Mouse (Mus musculus): ENCODE data around the gene Tcf20. TPM values are rescaled to one million over a fixed set of nuclear protein-coding genes. Genes with fewer than 3 reads are reported as not detected.

Gene Tcf20
- polyA plus RNA-seq, 1 experiment from 2014 or later, result 7.3 TPM

GRCm38 (mm10) chr15:82863674-82864073 is 124.0 kb downstream of the Tcf20 start:
- H3K27me3 ChIP-seq (ENCODE audit: insufficient read depth, low read length), result no peaks in the 10 kb centered on the region
- H3K27ac ChIP-seq (ENCODE audit: low read length), result no peak overlapping the region
- H3K4me2 ChIP-seq (replicated peaks; ENCODE audit: low read depth, low read length), result no peak overlapping the region
- H3K9ac ChIP-seq (replicated peaks; ENCODE audit: low read length), result no peak overlapping the region
- no peak for ATAC-seq (ENCODE audit: low FRiP score, low TSS enrichment)
- H3K9me3 ChIP-seq (ENCODE audit: low read length), result peaks cover 4% of the 10 kb centered on the region; the same call in 1 of the 2 replicates
- no peaks in the 10 kb centered on the region; the same call in 1 of the 2 replicates for H3K4me1 ChIP-seq (ENCODE audit: insufficient read depth, low read length)
- WGBS, result 79% methylated on average over 1 of the region's 1 CpGs
- H3K4me3 ChIP-seq (ENCODE audit: low read length), result no peak overlapping the region
- no peaks in the 10 kb centered on the region for H3K36me3 ChIP-seq (ENCODE audit: insufficient read depth, low read length)

GRCm38 (mm10) chr15:82856652-82857378 is 130.9 kb downstream of the Tcf20 start:
- H3K4me1 ChIP-seq (ENCODE audit: insufficient read depth, low read length), result no peaks in the 10 kb centered on the region
- no peak overlapping the region for H3K27ac ChIP-seq (ENCODE audit: low read length)
- H3K4me2 ChIP-seq (replicated peaks; ENCODE audit: low read depth, low read length), result no peak overlapping the region
- no peak overlapping the region for H3K9ac ChIP-seq (replicated peaks; ENCODE audit: low read length)
- no peak overlapping the region for H3K4me3 ChIP-seq (ENCODE audit: low read length)
- no peak for ATAC-seq (ENCODE audit: low FRiP score, low TSS enrichment)
- H3K9me3 ChIP-seq (ENCODE audit: low read length), result no peaks in the 10 kb centered on the region
- H3K36me3 ChIP-seq (ENCODE audit: insufficient read depth, low read length), result peaks cover 41% of the 10 kb centered on the region
- H3K27me3 ChIP-seq (ENCODE audit: insufficient read depth, low read length), result no peaks in the 10 kb centered on the region
- WGBS, result 61% methylated on average over 11 of the region's 11 CpGs

GRCm38 (mm10) chr15:82856065-82856464 is 131.6 kb downstream of the Tcf20 start:
- H3K9me3 ChIP-seq (ENCODE audit: low read length), result no peaks in the 10 kb centered on the region
- H3K4me2 ChIP-seq (replicated peaks; ENCODE audit: low read depth, low read length), result no peak overlapping the region
- ATAC-seq (ENCODE audit: low FRiP score, low TSS enrichment), result no peak
- H3K36me3 ChIP-seq (ENCODE audit: insufficient read depth, low read length), result peaks cover 44% of the 10 kb centered on the region
- H3K27ac ChIP-seq (ENCODE audit: low read length), result no peak overlapping the region
- 95% methylated on average over 2 of the region's 2 CpGs for WGBS
- no peaks in the 10 kb centered on the region for H3K27me3 ChIP-seq (ENCODE audit: insufficient read depth, low read length)
- no peak overlapping the region for H3K9ac ChIP-seq (replicated peaks; ENCODE audit: low read length)
- no peak overlapping the region for H3K4me3 ChIP-seq (ENCODE audit: low read length)
- H3K4me1 ChIP-seq (ENCODE audit: insufficient read depth, low read length), result no peaks in the 10 kb centered on the region

- Histone ChIP-seq H3K9ac (replicated peaks; ENCODE audit: low read length) (no peak overlapping the region), H3K4me1 (ENCODE audit: insufficient read depth, low read length) (no peaks in the 10 kb centered on the region; the same call in 1 of the 2 replicates), H3K27me3 (ENCODE audit: insufficient read depth, low read length) (no peaks in the 10 kb centered on the region), H3K36me3 (ENCODE audit: insufficient read depth, low read length) (no peaks in the 10 kb centered on the region), H3K4me2 (replicated peaks; ENCODE audit: low read depth, low read length) (no peak overlapping the region), H3K27ac (ENCODE audit: low read length) (no peak overlapping the region), H3K4me3 (ENCODE audit: low read length) (no peak overlapping the region), H3K9me3 (ENCODE audit: low read length) (no peaks in the 10 kb centered on the region)
- no peak for ATAC-seq (ENCODE audit: low FRiP score, low TSS enrichment)
- WGBS, result 97% methylated on average over 3 of the region's 3 CpGs
These were observed 148.5 kb downstream of the Tcf20 start for GRCm38 (mm10) chr15:82839146-82839545.

GRCm38 (mm10) chr15:82829917-82830316 is 157.8 kb downstream of the Tcf20 start:
- Histone ChIP-seq H3K27ac (ENCODE audit: low read length) (no peak overlapping the region), H3K9me3 (ENCODE audit: low read length) (no peaks in the 10 kb centered on the region), H3K36me3 (ENCODE audit: insufficient read depth, low read length) (no peaks in the 10 kb centered on the region), H3K27me3 (ENCODE audit: insufficient read depth, low read length) (no peaks in the 10 kb centered on the region), H3K9ac (replicated peaks; ENCODE audit: low read length) (no peak overlapping the region), H3K4me1 (ENCODE audit: insufficient read depth, low read length) (no peaks in the 10 kb centered on the region), H3K4me3 (ENCODE audit: low read length) (no peak overlapping the region), H3K4me2 (replicated peaks; ENCODE audit: low read depth, low read length) (no peak overlapping the region)
- no peak for ATAC-seq (ENCODE audit: low FRiP score, low TSS enrichment)
- 83% methylated on average over 6 of the region's 6 CpGs for WGBS

GRCm38 (mm10) chr15:82825866-82826265 is 161.8 kb downstream of the Tcf20 start:
- H3K36me3 ChIP-seq (ENCODE audit: insufficient read depth, low read length), result no peaks in the 10 kb centered on the region
- no peak overlapping the region for H3K4me2 ChIP-seq (replicated peaks; ENCODE audit: low read depth, low read length)
- no peaks in the 10 kb centered on the region for H3K27me3 ChIP-seq (ENCODE audit: insufficient read depth, low read length)
- H3K27ac ChIP-seq (ENCODE audit: low read length), result no peak overlapping the region
- H3K9me3 ChIP-seq (ENCODE audit: low read length), result no peaks in the 10 kb centered on the region
- H3K4me3 ChIP-seq (ENCODE audit: low read length), result no peak overlapping the region
- no peaks in the 10 kb centered on the region for H3K4me1 ChIP-seq (ENCODE audit: insufficient read depth, low read length)
- no peak for ATAC-seq (ENCODE audit: low FRiP score, low TSS enrichment)
- no peak overlapping the region for H3K9ac ChIP-seq (replicated peaks; ENCODE audit: low read length)

- H3K9ac ChIP-seq (replicated peaks; ENCODE audit: low read length), result no peak overlapping the region
- no peaks in the 10 kb centered on the region for H3K36me3 ChIP-seq (ENCODE audit: insufficient read depth, low read length)
- 58% methylated on average over 3 of the region's 4 CpGs for WGBS
- no peak overlapping the region for H3K27ac ChIP-seq (ENCODE audit: low read length)
- no peak overlapping the region for H3K4me3 ChIP-seq (ENCODE audit: low read length)
- no peak overlapping the region for H3K4me2 ChIP-seq (replicated peaks; ENCODE audit: low read depth, low read length)
- H3K27me3 ChIP-seq (ENCODE audit: insufficient read depth, low read length), result no peaks in the 10 kb centered on the region
- no peaks in the 10 kb centered on the region for H3K4me1 ChIP-seq (ENCODE audit: insufficient read depth, low read length)
- no peaks in the 10 kb centered on the region for H3K9me3 ChIP-seq (ENCODE audit: low read length)
- ATAC-seq (ENCODE audit: low FRiP score, low TSS enrichment), result no peak
These were observed 165.3 kb downstream of the Tcf20 start for GRCm38 (mm10) chr15:82822347-82822746.

- Histone ChIP-seq H3K27ac (ENCODE audit: low read length) (no peak overlapping the region), H3K4me3 (ENCODE audit: low read length) (no peak overlapping the region), H3K9me3 (ENCODE audit: low read length) (no peaks in the 10 kb centered on the region), H3K4me2 (replicated peaks; ENCODE audit: low read depth, low read length) (no peak overlapping the region), H3K36me3 (ENCODE audit: insufficient read depth, low read length) (no peaks in the 10 kb centered on the region), H3K9ac (replicated peaks; ENCODE audit: low read length) (no peak overlapping the region), H3K4me1 (ENCODE audit: insufficient read depth, low read length) (no peaks in the 10 kb centered on the region), H3K27me3 (ENCODE audit: insufficient read depth, low read length) (no peaks in the 10 kb centered on the region)
- no peak for ATAC-seq (ENCODE audit: low FRiP score, low TSS enrichment)
- WGBS, result 86% methylated on average over 1 of the region's 1 CpGs
These were observed 166.0 kb downstream of the Tcf20 start for GRCm38 (mm10) chr15:82821657-82822056.

GRCm38 (mm10) chr15:82815296-82815695 is 172.4 kb downstream of the Tcf20 start:
- no peaks in the 10 kb centered on the region for H3K4me1 ChIP-seq (ENCODE audit: insufficient read depth, low read length)
- H3K9ac ChIP-seq (replicated peaks; ENCODE audit: low read length), result no peak overlapping the region
- no peaks in the 10 kb centered on the region for H3K27me3 ChIP-seq (ENCODE audit: insufficient read depth, low read length)
- H3K4me3 ChIP-seq (ENCODE audit: low read length), result no peak overlapping the region
- ATAC-seq (ENCODE audit: low FRiP score, low TSS enrichment), result no peak
- WGBS, result 84% methylated on average over 4 of the region's 4 CpGs
- H3K27ac ChIP-seq (ENCODE audit: low read length), result no peak overlapping the region
- H3K36me3 ChIP-seq (ENCODE audit: insufficient read depth, low read length), result 0 out of 2 replicates have a peak, but pooled peaks cover 13% of the 10 kb centered on the region
- H3K9me3 ChIP-seq (ENCODE audit: low read length), result no peaks in the 10 kb centered on the region
- H3K4me2 ChIP-seq (replicated peaks; ENCODE audit: low read depth, low read length), result no peak overlapping the region

- Histone ChIP-seq H3K9ac (replicated peaks; ENCODE audit: low read length) (no peak overlapping the region), H3K27me3 (ENCODE audit: insufficient read depth, low read length) (no peaks in the 10 kb centered on the region), H3K4me2 (replicated peaks; ENCODE audit: low read depth, low read length) (no peak overlapping the region), H3K36me3 (ENCODE audit: insufficient read depth, low read length) (0 out of 2 replicates have a peak, but pooled peaks cover 13% of the 10 kb centered on the region), H3K27ac (ENCODE audit: low read length) (no peak overlapping the region), H3K4me1 (ENCODE audit: insufficient read depth, low read length) (no peaks in the 10 kb centered on the region), H3K4me3 (ENCODE audit: low read length) (no peak overlapping the region), H3K9me3 (ENCODE audit: low read length) (no peaks in the 10 kb centered on the region)
- WGBS, result 70% methylated on average over 4 of the region's 4 CpGs
- no peak; the same call in 1 of the 2 replicates for ATAC-seq (ENCODE audit: low FRiP score, low TSS enrichment)
These were observed 172.9 kb downstream of the Tcf20 start for GRCm38 (mm10) chr15:82814806-82815205.
